Mouse (Mus musculus): ENCODE measurements around the gene Kcna2. TPM values are rescaled to one million over a fixed set of nuclear protein-coding genes. Genes with fewer than 3 reads are reported as not detected.
A peak's percentile ranks its signal among the peaks of the same experiment; 100 is the strongest.

Kcna2 gene
- polyA plus RNA-seq, 1 experiment: 5.6 TPM

DNA sequence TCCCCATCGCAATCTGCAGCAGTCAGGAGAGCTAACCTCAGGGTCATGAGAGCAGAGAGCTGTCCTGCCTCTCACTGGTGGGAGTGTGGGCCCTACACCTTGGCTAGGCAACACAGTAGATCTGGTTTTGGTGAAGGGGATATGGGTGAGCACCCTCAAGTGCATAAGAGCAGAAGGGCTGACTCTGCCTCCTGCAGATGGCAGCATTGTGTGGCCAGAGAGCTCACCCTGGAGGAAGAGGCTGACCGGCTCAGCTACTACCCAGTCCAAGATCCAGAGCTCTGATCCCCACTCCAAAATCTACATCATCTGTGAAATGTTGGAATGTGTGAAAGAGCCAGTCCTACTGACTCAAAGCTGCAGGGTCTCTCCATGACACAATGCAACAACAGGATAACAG lies 27.1 kb upstream of the Kcna2 start:
- Histone ChIP-seq H3K36me3 (ENCODE audit: control insufficient read depth, insufficient read depth, low read length) (no peaks in the 10 kb centered on the region), H3K4me1 (replicated peaks; ENCODE audit: control insufficient read depth, insufficient read depth, low read length) (peaks cover 45% of the 10 kb centered on the region), H3K27ac (ENCODE audit: control insufficient read depth, insufficient read depth, low read length) (no peak overlapping the region), H3K4me3 (ENCODE audit: control insufficient read depth, insufficient read depth, low read length) (no peak overlapping the region), H3K27me3 (ENCODE audit: control insufficient read depth, insufficient read depth, low read length) (no peaks in the 10 kb centered on the region)
- peak; percentile 68 for DNase-seq
- 80% methylated on average over 2 of the region's 2 CpGs for WGBS
- no peak for TF ChIP-seq POLR2A (IDR thresholded peaks at IDR 0.05; ENCODE audit: control insufficient read depth, extremely low read depth, insufficient read depth, low read length, poor library complexity)
- TF ChIP-seq CTCF (IDR thresholded peaks at IDR 0.05; ENCODE audit: borderline replicate concordance, control insufficient read depth, extremely low read depth, insufficient read depth, low read length, poor library complexity): peak; percentile 56; the same call in 1 of the 2 replicates

DNA sequence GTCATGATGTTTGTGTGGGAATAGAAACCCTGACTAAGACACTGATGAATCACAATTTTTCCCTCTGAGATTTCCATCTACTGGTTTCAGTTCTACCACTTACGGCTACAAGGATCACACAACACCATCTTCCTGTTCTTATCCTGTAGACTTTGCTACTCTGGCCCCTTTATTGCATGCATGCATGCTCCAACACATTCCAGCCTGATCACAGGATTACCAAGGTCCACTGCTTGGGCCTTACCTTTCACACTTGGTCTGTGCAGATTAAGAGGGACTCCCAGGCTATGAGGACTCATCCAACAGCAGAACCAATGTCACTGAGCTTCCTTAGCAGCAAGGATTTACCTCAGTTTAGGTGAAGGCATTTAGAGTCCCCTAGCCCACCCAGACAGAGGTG lies 25.2 kb upstream of the Kcna2 start:
- H3K36me3 ChIP-seq (ENCODE audit: control insufficient read depth, insufficient read depth, low read length): no peaks in the 10 kb centered on the region
- no peaks in the 10 kb centered on the region for H3K27me3 ChIP-seq (ENCODE audit: control insufficient read depth, insufficient read depth, low read length)
- WGBS: 80% methylated on average over 1 of the region's 1 CpGs
- no peak for DNase-seq
- H3K27ac ChIP-seq (ENCODE audit: control insufficient read depth, insufficient read depth, low read length): no peak overlapping the region; the same call in 1 of the 2 replicates
- H3K4me3 ChIP-seq (ENCODE audit: control insufficient read depth, insufficient read depth, low read length): no peak overlapping the region
- peaks cover 49% of the 10 kb centered on the region for H3K4me1 ChIP-seq (replicated peaks; ENCODE audit: control insufficient read depth, insufficient read depth, low read length)
- no peak for TF ChIP-seq CTCF (IDR thresholded peaks at IDR 0.05; ENCODE audit: borderline replicate concordance, control insufficient read depth, extremely low read depth, insufficient read depth, low read length, poor library complexity)
- no peak for TF ChIP-seq POLR2A (IDR thresholded peaks at IDR 0.05; ENCODE audit: control insufficient read depth, extremely low read depth, insufficient read depth, low read length, poor library complexity)

DNA sequence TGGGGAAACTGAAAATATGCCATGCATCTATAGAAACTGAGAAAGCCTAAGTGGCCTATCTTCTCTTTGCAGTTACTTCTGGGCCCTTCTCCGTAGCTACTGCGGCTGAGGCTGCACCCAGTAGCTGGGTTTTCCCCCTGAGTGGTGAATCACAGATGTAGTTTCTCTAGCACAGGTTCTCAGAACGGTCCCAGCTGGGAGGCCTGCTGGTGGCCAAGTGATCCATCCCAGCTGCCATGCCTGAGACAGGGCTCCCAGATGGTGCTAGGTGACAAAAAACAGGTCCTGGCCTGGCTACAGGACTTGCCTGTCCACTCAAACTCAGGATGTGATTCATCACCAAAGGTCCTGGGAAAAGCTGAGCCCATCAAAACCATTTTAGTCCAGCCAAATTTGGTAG lies 24.3 kb upstream of the Kcna2 start:
- no peaks in the 10 kb centered on the region for H3K36me3 ChIP-seq (ENCODE audit: control insufficient read depth, insufficient read depth, low read length)
- no peak for TF ChIP-seq POLR2A (IDR thresholded peaks at IDR 0.05; ENCODE audit: control insufficient read depth, extremely low read depth, insufficient read depth, low read length, poor library complexity)
- TF ChIP-seq CTCF (IDR thresholded peaks at IDR 0.05; ENCODE audit: borderline replicate concordance, control insufficient read depth, extremely low read depth, insufficient read depth, low read length, poor library complexity): no peak
- WGBS: 31% methylated on average over 3 of the region's 3 CpGs
- H3K4me1 ChIP-seq (replicated peaks; ENCODE audit: control insufficient read depth, insufficient read depth, low read length): peaks cover 53% of the 10 kb centered on the region
- H3K27ac ChIP-seq (ENCODE audit: control insufficient read depth, insufficient read depth, low read length): peak overlapping the region; percentile 68
- no peak overlapping the region for H3K4me3 ChIP-seq (ENCODE audit: control insufficient read depth, insufficient read depth, low read length)
- DNase-seq: peak; percentile 49
- H3K27me3 ChIP-seq (ENCODE audit: control insufficient read depth, insufficient read depth, low read length): no peaks in the 10 kb centered on the region

DNA sequence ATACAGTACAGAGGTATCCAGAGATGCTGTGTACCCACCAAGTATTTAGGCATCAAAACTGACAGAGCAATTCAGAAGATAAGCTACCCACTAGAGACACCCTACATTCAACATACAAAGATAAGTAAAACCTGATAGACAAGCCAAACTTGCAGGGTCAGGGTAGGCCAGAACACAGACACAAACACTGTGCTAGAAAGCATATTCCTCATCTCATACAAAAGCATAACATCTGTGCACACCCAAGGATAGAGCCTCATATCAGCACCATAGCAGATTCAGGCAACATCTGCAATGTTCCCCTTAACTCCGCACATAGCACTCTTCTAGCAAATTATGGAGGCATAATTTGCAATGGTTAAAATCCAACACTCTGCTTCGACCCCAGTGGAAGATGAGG lies 23.8 kb upstream of the Kcna2 start:
- no peaks in the 10 kb centered on the region for H3K36me3 ChIP-seq (ENCODE audit: control insufficient read depth, insufficient read depth, low read length)
- peaks cover 50% of the 10 kb centered on the region for H3K4me1 ChIP-seq (replicated peaks; ENCODE audit: control insufficient read depth, insufficient read depth, low read length)
- WGBS: 99% methylated on average over 2 of the region's 2 CpGs
- no peak for DNase-seq
- TF ChIP-seq POLR2A (IDR thresholded peaks at IDR 0.05; ENCODE audit: control insufficient read depth, extremely low read depth, insufficient read depth, low read length, poor library complexity): no peak
- no peak for TF ChIP-seq CTCF (IDR thresholded peaks at IDR 0.05; ENCODE audit: borderline replicate concordance, control insufficient read depth, extremely low read depth, insufficient read depth, low read length, poor library complexity)
- H3K4me3 ChIP-seq (ENCODE audit: control insufficient read depth, insufficient read depth, low read length): no peak overlapping the region
- H3K27ac ChIP-seq (ENCODE audit: control insufficient read depth, insufficient read depth, low read length): peak overlapping the region; percentile 68; the same call in 1 of the 2 replicates
- H3K27me3 ChIP-seq (ENCODE audit: control insufficient read depth, insufficient read depth, low read length): no peaks in the 10 kb centered on the region

DNA sequence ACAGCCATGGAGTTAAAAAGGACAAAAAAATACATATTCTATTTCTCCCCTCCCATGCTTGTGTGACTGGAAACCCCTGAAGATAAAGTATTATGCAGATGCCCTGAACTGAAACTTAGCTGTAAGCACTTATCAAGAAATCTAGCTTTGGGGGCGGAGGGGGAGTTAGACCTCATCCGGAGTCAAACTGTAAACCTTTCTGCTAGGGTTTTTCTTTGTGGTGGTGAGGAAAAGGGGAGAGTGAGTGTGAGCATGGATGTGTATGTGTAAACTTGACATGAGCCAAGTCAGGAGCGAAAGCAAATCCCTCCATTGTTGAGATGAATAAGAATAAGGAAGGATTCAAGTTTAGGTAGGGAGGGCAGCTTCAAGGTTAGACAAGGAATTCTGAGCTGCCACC lies 20.1 kb upstream of the Kcna2 start:
- Histone ChIP-seq H3K27ac (ENCODE audit: control insufficient read depth, insufficient read depth, low read length) (peak overlapping the region; percentile 78), H3K36me3 (ENCODE audit: control insufficient read depth, insufficient read depth, low read length) (no peaks in the 10 kb centered on the region), H3K4me3 (ENCODE audit: control insufficient read depth, insufficient read depth, low read length) (no peak overlapping the region), H3K4me1 (replicated peaks; ENCODE audit: control insufficient read depth, insufficient read depth, low read length) (peaks cover 27% of the 10 kb centered on the region), H3K27me3 (ENCODE audit: control insufficient read depth, insufficient read depth, low read length) (no peaks in the 10 kb centered on the region)
- no peak for TF ChIP-seq CTCF (IDR thresholded peaks at IDR 0.05; ENCODE audit: borderline replicate concordance, control insufficient read depth, extremely low read depth, insufficient read depth, low read length, poor library complexity)
- TF ChIP-seq POLR2A (IDR thresholded peaks at IDR 0.05; ENCODE audit: control insufficient read depth, extremely low read depth, insufficient read depth, low read length, poor library complexity): no peak
- peak; percentile 83 for DNase-seq
- WGBS: 7% methylated on average over 3 of the region's 3 CpGs

DNA sequence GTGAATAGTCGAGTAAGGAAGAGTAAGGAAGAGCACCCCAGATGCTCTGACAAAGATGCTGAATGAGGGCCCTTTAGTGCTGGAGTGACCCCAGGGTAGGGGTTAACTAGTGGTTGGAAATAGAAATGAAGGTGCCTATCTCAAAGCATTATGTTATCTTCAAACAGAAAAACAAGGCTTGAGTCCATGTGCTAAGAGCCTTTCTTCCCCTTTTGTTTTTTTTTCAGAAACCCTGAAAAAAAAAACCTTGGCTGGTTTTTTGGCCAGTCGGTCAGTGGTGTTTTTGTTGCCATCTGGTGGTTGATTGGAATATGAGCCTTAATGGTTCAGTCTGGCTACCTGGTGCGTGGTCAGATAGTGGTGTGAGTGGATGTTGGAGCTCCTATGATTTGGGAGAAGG lies 19.7 kb upstream of the Kcna2 start:
- Histone ChIP-seq H3K36me3 (ENCODE audit: control insufficient read depth, insufficient read depth, low read length) (no peaks in the 10 kb centered on the region), H3K27ac (ENCODE audit: control insufficient read depth, insufficient read depth, low read length) (peak overlapping the region; percentile 78), H3K27me3 (ENCODE audit: control insufficient read depth, insufficient read depth, low read length) (no peaks in the 10 kb centered on the region), H3K4me1 (replicated peaks; ENCODE audit: control insufficient read depth, insufficient read depth, low read length) (peaks cover 27% of the 10 kb centered on the region), H3K4me3 (ENCODE audit: control insufficient read depth, insufficient read depth, low read length) (no peak overlapping the region)
- no peak for DNase-seq
- 28% methylated on average over 3 of the region's 3 CpGs for WGBS
- TF ChIP-seq CTCF (IDR thresholded peaks at IDR 0.05; ENCODE audit: borderline replicate concordance, control insufficient read depth, extremely low read depth, insufficient read depth, low read length, poor library complexity) (no peak), POLR2A (IDR thresholded peaks at IDR 0.05; ENCODE audit: control insufficient read depth, extremely low read depth, insufficient read depth, low read length, poor library complexity) (no peak)

DNA sequence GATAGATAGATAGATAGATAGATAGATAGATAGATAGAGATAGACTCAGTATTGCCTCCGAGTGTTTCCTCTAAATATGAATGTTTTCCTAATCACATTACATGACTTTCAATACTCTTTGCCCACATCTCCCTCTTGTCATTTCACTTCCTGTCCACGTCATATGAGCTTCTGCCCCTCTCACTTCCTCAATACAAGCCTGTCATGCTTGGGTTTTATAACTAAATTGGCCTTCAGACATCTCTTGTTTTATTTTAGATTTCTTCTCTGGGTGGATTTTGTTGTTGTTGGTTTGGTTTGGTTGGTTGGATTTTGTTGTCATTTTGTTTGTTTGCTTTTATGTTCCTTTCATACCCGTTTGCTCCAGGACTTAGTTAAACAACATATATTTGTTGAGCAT lies 16.4 kb upstream of the Kcna2 start:
- peaks cover 26% of the 10 kb centered on the region for H3K4me1 ChIP-seq (replicated peaks; ENCODE audit: control insufficient read depth, insufficient read depth, low read length)
- WGBS: 83% methylated on average over 3 of the region's 3 CpGs
- no peaks in the 10 kb centered on the region for H3K27me3 ChIP-seq (ENCODE audit: control insufficient read depth, insufficient read depth, low read length)
- H3K27ac ChIP-seq (ENCODE audit: control insufficient read depth, insufficient read depth, low read length): no peak overlapping the region
- H3K36me3 ChIP-seq (ENCODE audit: control insufficient read depth, insufficient read depth, low read length): no peaks in the 10 kb centered on the region
- TF ChIP-seq POLR2A (IDR thresholded peaks at IDR 0.05; ENCODE audit: control insufficient read depth, extremely low read depth, insufficient read depth, low read length, poor library complexity) (no peak), CTCF (IDR thresholded peaks at IDR 0.05; ENCODE audit: borderline replicate concordance, control insufficient read depth, extremely low read depth, insufficient read depth, low read length, poor library complexity) (no peak)
- DNase-seq: no peak
- no peak overlapping the region for H3K4me3 ChIP-seq (ENCODE audit: control insufficient read depth, insufficient read depth, low read length)
